In the genomic region with DNA sequence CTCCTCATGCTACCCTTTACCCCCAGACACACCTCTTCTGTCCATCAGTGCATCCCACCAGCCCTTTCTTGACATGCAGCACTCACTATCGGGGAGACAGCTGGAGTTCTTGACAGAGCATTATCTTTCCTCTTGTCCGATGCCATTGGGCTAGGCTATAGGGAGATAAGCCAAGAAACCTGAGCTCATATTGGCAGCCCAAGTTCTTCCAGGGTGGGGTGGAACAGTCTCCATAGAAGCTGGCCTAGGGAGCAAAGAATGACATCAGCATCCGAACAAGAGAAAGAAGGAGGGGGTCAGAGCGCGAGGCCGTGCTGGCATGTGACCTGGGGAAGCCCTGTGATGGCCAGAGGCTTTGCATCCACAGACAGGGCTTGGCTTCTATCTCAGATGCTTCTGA, we compare ENCODE assay signal across 27 mouse cellular contexts. TPM values are rescaled to one million over a fixed set of nuclear protein-coding genes. Genes with fewer than 3 reads are reported as not detected.
DNase-seq lines count a peak whose midpoint lies in the region; ATAC-seq and TF ChIP-seq lines count a peak whose summit lies in the region.
"Had no signal": no experiment of that assay in that cellular context is flagged by ENCODE, and none has a peak within 500 bp of the region (broad histone marks: within the 10 kb centered on the region; RNA-seq: fewer than 3 reads in every experiment).

No protein-coding gene starts in this region.

- H3K9me3 ChIP-seq in heart, embryonic 11.5 days (replicated peaks; ENCODE audit: control insufficient read depth, low read length): no peaks in the 10 kb centered on the region
- no peaks in the 10 kb centered on the region for H3K9me3 ChIP-seq in forebrain, embryonic 14.5 days (replicated peaks; ENCODE audit: control insufficient read depth, low read length)
- H3K9me3 ChIP-seq: embryonic facial prominence, embryonic 12.5 days; forebrain, embryonic 15.5 days; hindbrain, embryonic 12.5 days; limb, embryonic 10.5 days; limb, embryonic 15.5 days; liver, embryonic 13.5 days had no signal

- ATAC-seq in heart, embryonic 11.5 days (replicated peaks; ENCODE audit: insufficient number of reproducible peaks, low FRiP score, low TSS enrichment): no peak
- no peak for ATAC-seq in forebrain, embryonic 14.5 days
- ATAC-seq: forebrain, embryonic 15.5 days; intestine, embryonic 16.5 days; lung, postnatal 0 days had no signal

- no peak for TF ChIP-seq EP300 in heart, adult 2 months (IDR thresholded peaks at IDR 0.05; ENCODE audit: insufficient read depth, low read depth, low read length)

- H3K9ac ChIP-seq in heart, adult 2 months (ENCODE audit: low read depth, low read length): no peak overlapping the region
- H3K9ac ChIP-seq in heart, embryonic 11.5 days (ENCODE audit: low read depth, low read length): no peak overlapping the region
- H3K9ac ChIP-seq in forebrain, embryonic 14.5 days (ENCODE audit: low read length): no peak overlapping the region
- H3K9ac ChIP-seq: embryonic facial prominence, embryonic 12.5 days; forebrain, embryonic 15.5 days; hindbrain, embryonic 12.5 days; limb, embryonic 15.5 days; liver, embryonic 13.5 days had no signal

- H3K27me3 ChIP-seq in heart, adult 2 months (ENCODE audit: control insufficient read depth, insufficient read depth, low read length): no peaks in the 10 kb centered on the region
- H3K27me3 ChIP-seq in heart, embryonic 11.5 days (ENCODE audit: control insufficient read depth, insufficient read depth, low read length): no peaks in the 10 kb centered on the region
- no peaks in the 10 kb centered on the region for H3K27me3 ChIP-seq in forebrain, embryonic 14.5 days (replicated peaks; ENCODE audit: control insufficient read depth, insufficient read depth, low read length)
- H3K27me3 ChIP-seq: embryonic facial prominence, embryonic 12.5 days; forebrain, embryonic 15.5 days; hindbrain, embryonic 12.5 days; limb, embryonic 15.5 days; liver, embryonic 13.5 days had no signal

- H3K79me2 ChIP-seq in heart, adult 2 months (replicated peaks; ENCODE audit: control insufficient read depth, insufficient read depth, low read length): no peaks in the 10 kb centered on the region

- no peak for TF ChIP-seq POLR2A in heart, adult 2 months (IDR thresholded peaks at IDR 0.05; ENCODE audit: insufficient read depth, low read depth, low read length)

- no peak overlapping the region for H3K4me3 ChIP-seq in heart, adult 2 months
- H3K4me3 ChIP-seq in heart, embryonic 11.5 days (ENCODE audit: low read depth, low read length): no peak overlapping the region
- no peak overlapping the region for H3K4me3 ChIP-seq in forebrain, embryonic 14.5 days (ENCODE audit: low read depth, low read length)
- H3K4me3 ChIP-seq: embryonic facial prominence, embryonic 12.5 days; forebrain, embryonic 15.5 days; hindbrain, embryonic 12.5 days; limb, embryonic 10.5 days; limb, embryonic 15.5 days; liver, embryonic 13.5 days had no signal

- 59% methylated on average over 6 of the region's 6 CpGs for WGBS in heart, adult 2 months
- 70% methylated on average over 6 of the region's 6 CpGs for WGBS in heart, embryonic 11.5 days (ENCODE audit: insufficient replicate concordance)
- 89% methylated on average over 6 of the region's 6 CpGs for WGBS in forebrain, embryonic 14.5 days

- DNase-seq in heart, adult 2 months: peak; percentile 23 to 27
- DNase-seq in NIH3T3 (ENCODE audit: low read depth): peak; percentile 39
- peak; percentile 13 to 14 for DNase-seq in gastrocnemius, adult 8-10 months (ENCODE audit: low spot score in 2 of 2)
- DNase-seq in heart, postnatal 14 days: peak; percentile 22 to 49
- no peak for DNase-seq in forebrain, embryonic 14.5 days (ENCODE audit: low spot score)
- DNase-seq in left cerebral cortex, adult 11 months (ENCODE audit: low spot score): no peak
- DNase-seq in cerebellum, postnatal 25 days: no peak
- DNase-seq: adrenal gland, postnatal 14 days; cerebellum, adult 11 months; cerebellum, adult 9-11 months; kidney, adult 8-10 months; kidney, postnatal 4 days; liver, embryonic 13.5 days; lung, adult 18-20 months; midbrain, embryonic 14.5 days; thymus, postnatal 25 days had no signal

- H3K36me3 ChIP-seq in heart, adult 2 months (ENCODE audit: control insufficient read depth, insufficient read depth, low read length): no peaks in the 10 kb centered on the region
- no peaks in the 10 kb centered on the region for H3K36me3 ChIP-seq in heart, embryonic 11.5 days (ENCODE audit: control insufficient read depth, insufficient read depth, low read length)
- H3K36me3 ChIP-seq in forebrain, embryonic 14.5 days (ENCODE audit: control insufficient read depth, insufficient read depth, low read length): no peaks in the 10 kb centered on the region
- H3K36me3 ChIP-seq: embryonic facial prominence, embryonic 12.5 days; forebrain, embryonic 15.5 days; hindbrain, embryonic 12.5 days; limb, embryonic 10.5 days; limb, embryonic 15.5 days; liver, embryonic 13.5 days had no signal

- no peak overlapping the region for H3K27ac ChIP-seq in heart, adult 2 months
- no peak overlapping the region for H3K27ac ChIP-seq in heart, embryonic 11.5 days (ENCODE audit: low read depth, low read length)
- H3K27ac ChIP-seq in forebrain, embryonic 14.5 days (ENCODE audit: low read depth, low read length): no peak overlapping the region
- H3K27ac ChIP-seq: embryonic facial prominence, embryonic 12.5 days; forebrain, embryonic 15.5 days; hindbrain, embryonic 12.5 days; kidney, postnatal 0 days; limb, embryonic 10.5 days; limb, embryonic 15.5 days; liver, embryonic 13.5 days had no signal

- no peak for TF ChIP-seq CTCF in heart, adult 2 months (IDR thresholded peaks at IDR 0.05)

- intact Hi-C loops in heart, adult 2 months (cut with DNase I): no loop called here
- intact Hi-C loops in heart, postnatal 14 days (cut with DNase I): no loop called here

- H3K4me2 ChIP-seq in heart, embryonic 11.5 days: no peak overlapping the region
- no peak overlapping the region for H3K4me2 ChIP-seq in forebrain, embryonic 14.5 days (ENCODE audit: low read length)
- H3K4me2 ChIP-seq: embryonic facial prominence, embryonic 12.5 days; forebrain, embryonic 15.5 days; hindbrain, embryonic 12.5 days; limb, embryonic 15.5 days; liver, embryonic 13.5 days had no signal

- no peaks in the 10 kb centered on the region for H3K4me1 ChIP-seq in heart, adult 2 months (ENCODE audit: control insufficient read depth, insufficient read depth, low read length)
- no peaks in the 10 kb centered on the region for H3K4me1 ChIP-seq in heart, embryonic 11.5 days (ENCODE audit: control insufficient read depth, insufficient read depth, low read length)
- H3K4me1 ChIP-seq in forebrain, embryonic 14.5 days (ENCODE audit: control insufficient read depth, insufficient read depth, low read length): no peaks in the 10 kb centered on the region
- H3K4me1 ChIP-seq: embryonic facial prominence, embryonic 12.5 days; forebrain, embryonic 15.5 days; hindbrain, embryonic 12.5 days; limb, embryonic 10.5 days; limb, embryonic 15.5 days; liver, embryonic 13.5 days had no signal

RNA-seq across cellular contexts. Expression of gene Ankrd55, which starts 9.5 kb away (rescaled TPM):
- total RNA-seq in heart, adult 2 months (2021): 1 to 10 TPM in 1 of 2 experiments, under 1 TPM in 1; 0.57 to 1.6 TPM
- polyA plus RNA-seq in heart, adult 2 months (2012; rRNA removed): 0.23 and 0.64 TPM in 2 replicates
- polyA plus RNA-seq in heart, embryonic 11.5 days (2014; fragmentation: Nextera tagmentation; extraction: Ambion mirVana): 0.14 and 0.63 TPM in 2 replicates
- under 1 TPM in 1 of 4 experiments, not detected in 3; 0.11 TPM for total RNA-seq in gastrocnemius, adult 8-10 months (2022)
- under 1 TPM; 0.19 to 0.29 TPM for total RNA-seq in heart, postnatal 14 days (2021)
- 2.6 and 3.6 TPM in 2 replicates for polyA plus RNA-seq in forebrain, embryonic 14.5 days (2014; fragmentation: Nextera tagmentation; extraction: Ambion mirVana)
- total RNA-seq: MEL; monocyte, adult 5-6 weeks had no signal

Comparison
In these comparisons a context has a peak if more than half of its experiments do, and no peak if none do; other contexts are left out.
1. DNase-seq: peak in heart, adult 2 months (2 of 2), NIH3T3 (single experiment), gastrocnemius, adult 8-10 months (2 of 2) and heart, postnatal 14 days (2 of 2); none in forebrain, embryonic 14.5 days (single experiment), left cerebral cortex, adult 11 months (single experiment) and cerebellum, postnatal 25 days (0 of 2).